Mouse (Mus musculus) C2C12 (cell line): ENCODE data around the gene Nrxn3.

Experiments
- CEBPB ChIP-seq: IDR thresholded peaks from one replicate; pipeline ENCODE4 v1.6.1; 2011; ENCODE audit warnings: low read depth, mild to moderate bottlenecking, control low read depth, moderate library complexity
- CTCF ChIP-seq: IDR thresholded peaks from one replicate; pipeline ENCODE4 v1.5.1; 2011; ENCODE audit not compliant: control insufficient read depth, insufficient read depth, insufficient read length
- FOSL1 ChIP-seq: IDR thresholded peaks from one replicate; pipeline ENCODE4 v1.8.0; 2011; ENCODE audit warnings: mild to moderate bottlenecking, low read length; ENCODE audit not compliant: poor library complexity, insufficient read depth, severe bottlenecking
- MAX ChIP-seq: IDR thresholded peaks from one replicate; pipeline ENCODE4 v1.6.1; 2011; ENCODE audit warnings: mild to moderate bottlenecking, control low read depth
- MYOD1 ChIP-seq: IDR thresholded peaks from one replicate; pipeline ENCODE4 v1.6.1; 2011; ENCODE audit warnings: low read depth; ENCODE audit not compliant: control insufficient read depth, insufficient read length
- MYOG ChIP-seq: IDR thresholded peaks from one replicate; pipeline ENCODE4 v1.6.1; 2011; ENCODE audit not compliant: control insufficient read depth, insufficient read length; ENCODE audit errors: extremely low read depth
- USF1 ChIP-seq: IDR thresholded peaks from one replicate; pipeline ENCODE4 v1.6.1; 2011; ENCODE audit warnings: low read depth, mild to moderate bottlenecking, control low read depth, moderate library complexity

DNA sequence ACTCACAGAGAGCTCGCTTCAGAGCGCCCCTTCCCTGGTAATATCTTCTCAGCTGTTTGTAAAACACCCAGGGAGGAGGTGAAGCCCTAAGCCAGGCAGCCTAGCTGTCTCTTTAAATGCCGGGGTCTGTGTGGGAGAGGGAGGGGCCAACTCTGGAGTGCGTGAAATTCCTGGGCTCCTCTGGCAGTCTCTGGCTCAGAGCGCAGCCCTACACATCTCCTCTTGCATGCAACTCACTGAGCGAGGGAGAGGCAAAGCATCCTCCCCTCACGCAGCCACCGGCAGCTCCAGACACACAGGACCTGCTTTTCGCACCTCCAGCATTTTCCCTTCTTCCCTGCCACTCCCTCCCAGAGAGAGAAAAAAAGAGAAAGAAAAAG, at the start of gene Nrxn3:
- TF ChIP-seq CTCF (no peak), USF1 (no peak), MYOD1 (no peak), MAX (no peak), CEBPB (no peak), MYOG (no peak), FOSL1 (no peak)
